8 mouse cellular contexts compared by ENCODE assay signal in genomic region chr3:57736419-57737095, GRCm38 (mm10). TPM values are rescaled to one million over a fixed set of nuclear protein-coding genes. Genes with fewer than 3 reads are reported as not detected.
DNase-seq lines count a peak whose midpoint lies in the region; ATAC-seq lines count a peak whose summit lies in the region.

No protein-coding gene starts in this region.

- no peak for DNase-seq in neural tube, embryonic 11.5 days (ENCODE audit: low spot score)
- no peak for DNase-seq in neural tube, embryonic 10.5 days (ENCODE audit: extremely low spot score, low spot score)
- no peak for DNase-seq in hindbrain, embryonic 14.5 days (ENCODE audit: low spot score)
- no peak for DNase-seq in urinary bladder, postnatal 10 days (ENCODE audit: low spot score)
- no peak for DNase-seq in thymus, adult 18-20 months
- DNase-seq in cerebellum, postnatal 4 days (ENCODE audit: low spot score in 2 of 2), result no peak

- H3K27me3 ChIP-seq in neural tube, embryonic 11.5 days (ENCODE audit: control insufficient read depth, insufficient read depth, low read length), result no peaks in the 10 kb centered on the region
- no peaks in the 10 kb centered on the region for H3K27me3 ChIP-seq in hindbrain, embryonic 14.5 days (ENCODE audit: control insufficient read depth, insufficient read depth, low read length)

- peaks cover 5% of the 10 kb centered on the region; the same call in 1 of the 2 replicates for H3K4me1 ChIP-seq in neural tube, embryonic 11.5 days (ENCODE audit: control insufficient read depth, insufficient read depth, low read length)
- H3K4me1 ChIP-seq in hindbrain, embryonic 14.5 days (replicated peaks; ENCODE audit: control insufficient read depth, insufficient read depth, low read length), result peaks cover 20% of the 10 kb centered on the region

- ATAC-seq in neural tube, embryonic 11.5 days (ENCODE audit: insufficient read depth, low FRiP score, low TSS enrichment), result no peak
- ATAC-seq in common myeloid progenitor, adult 5-6 weeks (replicated peaks; ENCODE audit: low read depth, poor library complexity, severe bottlenecking), result peak; percentile 22
- no peak for ATAC-seq in hindbrain, embryonic 14.5 days (ENCODE audit: low FRiP score)
- ATAC-seq in megakaryocyte, adult 5-6 weeks (ENCODE audit: poor library complexity, severe bottlenecking), result peak; percentile 34

- WGBS in neural tube, embryonic 11.5 days, result 4% methylated on average over 13 of the region's 13 CpGs
- under 1% methylated on average over 13 of the region's 13 CpGs for WGBS in hindbrain, embryonic 14.5 days

- H3K9ac ChIP-seq in neural tube, embryonic 11.5 days (ENCODE audit: low read length), result peak overlapping the region; percentile 76
- peak overlapping the region; percentile 69 for H3K9ac ChIP-seq in hindbrain, embryonic 14.5 days

- H3K4me2 ChIP-seq in neural tube, embryonic 11.5 days (ENCODE audit: low read depth), result peak overlapping the region; percentile 79
- peak overlapping the region; percentile 90 for H3K4me2 ChIP-seq in hindbrain, embryonic 14.5 days (replicated peaks)

- H3K9me3 ChIP-seq in neural tube, embryonic 11.5 days (ENCODE audit: control insufficient read depth, low read length), result no peaks in the 10 kb centered on the region
- no peaks in the 10 kb centered on the region for H3K9me3 ChIP-seq in hindbrain, embryonic 14.5 days (ENCODE audit: control insufficient read depth, low read length)

- no peaks in the 10 kb centered on the region for H3K36me3 ChIP-seq in neural tube, embryonic 11.5 days (ENCODE audit: control insufficient read depth, insufficient read depth, low read length)
- no peaks in the 10 kb centered on the region for H3K36me3 ChIP-seq in hindbrain, embryonic 14.5 days (replicated peaks; ENCODE audit: control insufficient read depth, insufficient read depth)

- peak overlapping the region; percentile 81 for H3K4me3 ChIP-seq in neural tube, embryonic 11.5 days (ENCODE audit: low read depth, low read length)
- peak overlapping the region; percentile 73 for H3K4me3 ChIP-seq in hindbrain, embryonic 14.5 days (replicated peaks; ENCODE audit: low read length)

- H3K27ac ChIP-seq in neural tube, embryonic 11.5 days (ENCODE audit: low read depth, low read length), result peak overlapping the region; percentile 83
- peak overlapping the region; percentile 92 for H3K27ac ChIP-seq in hindbrain, embryonic 14.5 days

RNA-seq across cellular contexts. Expression of gene Rnf13, which starts 0.7 kb away (rescaled TPM):
- polyA plus RNA-seq in neural tube, embryonic 11.5 days (2014; fragmentation: Nextera tagmentation; extraction: Ambion mirVana), result 55.3 and 56.1 TPM in 2 replicates
- 59.4 and 61.1 TPM in 2 replicates for total RNA-seq in common myeloid progenitor, adult 5-6 weeks (2017)
- 86.1 and 94.3 TPM in 2 replicates for polyA plus RNA-seq in hindbrain, embryonic 14.5 days (2014; fragmentation: Nextera tagmentation; extraction: Ambion mirVana)
- total RNA-seq in megakaryocyte, adult 5-6 weeks (2015), result 117 and 127 TPM in 2 replicates
- total RNA-seq in megakaryocyte, adult 5-6 weeks (2017), result 94.0 and 104 TPM in 2 replicates

RNA-seq across cellular contexts. Expression of gene Ankub1, which starts 44.0 kb away (rescaled TPM):
- 0.08 TPM in 1 of 2 replicates, not detected in the other for polyA plus RNA-seq in neural tube, embryonic 11.5 days (2014; fragmentation: Nextera tagmentation; extraction: Ambion mirVana)
- not detected in 2 replicates for total RNA-seq in common myeloid progenitor, adult 5-6 weeks (2017)
- 0.16 and 0.31 TPM in 2 replicates for polyA plus RNA-seq in hindbrain, embryonic 14.5 days (2014; fragmentation: Nextera tagmentation; extraction: Ambion mirVana)
- not detected in 2 replicates for total RNA-seq in megakaryocyte, adult 5-6 weeks (2015)
- total RNA-seq in megakaryocyte, adult 5-6 weeks (2017), result not detected in 2 replicates

Comparison
In these comparisons a context has a peak if more than half of its experiments do, and no peak if none do; other contexts are left out.
1. ATAC-seq: peak in common myeloid progenitor, adult 5-6 weeks (single experiment) and megakaryocyte, adult 5-6 weeks (single experiment); none in neural tube, embryonic 11.5 days (single experiment) and hindbrain, embryonic 14.5 days (single experiment).